Mouse (Mus musculus) hindbrain, postnatal 0 days (tissue): ENCODE results near the gene Pdzd9. TPM values are rescaled to one million over a fixed set of nuclear protein-coding genes. Genes with fewer than 3 reads are reported as not detected.
"Not testable (repeated sequence)": the region's sequence is repeated elsewhere in the genome, so short reads cannot be mapped to it uniquely, and the experiment has no call there.

Experiments
- ATAC-seq: fragments of 200-750 bp; cut with Nextera tagmentation; 2 replicates; pipeline ENCODE4 v1.8.0; 2017; ENCODE audit warnings: mild to moderate bottlenecking, moderate TSS enrichment, moderate library complexity
- DNase-seq: peaks from one replicate; pipeline ENCODE4 v3.0.0-alpha.2; 2015; ENCODE audit warnings: low spot score
- H3K27ac ChIP-seq: fragments of 300-500 bp; sonication (generic); 2 replicates; pipeline ENCODE4 v1.5.1; 2014; ENCODE audit warnings: mild to moderate bottlenecking
- H3K27me3 ChIP-seq: fragments of 300-500 bp; sonication (generic); 2 replicates; pipeline ENCODE4 v1.6.1; 2014; ENCODE audit warnings: low read length, mixed read lengths; ENCODE audit not compliant: insufficient read depth
- H3K36me3 ChIP-seq: fragments of 300-500 bp; sonication (generic); 2 replicates; pipeline ENCODE4 v1.6.1; 2014; ENCODE audit warnings: low read length, mixed read lengths; ENCODE audit not compliant: insufficient read depth
- H3K4me1 ChIP-seq: fragments of 300-500 bp; sonication (generic); 2 replicates; pipeline ENCODE4 v1.6.1; 2014; ENCODE audit warnings: antibody characterized with exemption, low read length, mixed read lengths; ENCODE audit not compliant: insufficient read depth
- H3K4me2 ChIP-seq: fragments of 300-500 bp; sonication (generic); 2 replicates; pipeline ENCODE4 v1.6.1; 2014; ENCODE audit warnings: low read depth, mild to moderate bottlenecking, low read length, moderate library complexity, mixed read lengths
- H3K4me3 ChIP-seq: fragments of 300-500 bp; sonication (generic); 2 replicates; pipeline ENCODE4 v1.5.1; 2014; ENCODE audit warnings: low read length
- H3K9ac ChIP-seq: fragments of 300-500 bp; sonication (generic); replicated peaks from 2 replicates; pipeline ENCODE4 v1.6.1; 2014; ENCODE audit warnings: mild to moderate bottlenecking, low read length, moderate library complexity, mixed read lengths
- H3K9me3 ChIP-seq: fragments of 300-500 bp; sonication (generic); 2 replicates; pipeline ENCODE4 v1.6.1; 2016; ENCODE audit warnings: low read length, mixed read lengths
- CTCF ChIP-seq: IDR thresholded peaks from 2 replicates; pipeline ENCODE4 v1.5.1; 2016; ENCODE audit warnings: antibody characterized with exemption, control low read depth, low read depth
- WGBS: fragments of 180-500 bp; shearing (Covaris S2); extraction: QIAGEN DNeasy Blood & Tissue Kit; methylation state at CpG from one replicate; pipeline ENCODE4 v1.1.7; 2014; 5-methylcytosine and 5-hydroxymethylcytosine counted together
- polyA plus RNA-seq: library from polyadenylated mRNA; unstranded; fragments of >200 nt; fragmentation: Nextera tagmentation; extraction: Ambion mirVana; gene quantifications from 2 replicates; pipeline ENCODE4 v1.2.1, GENCODE M21; 2015
- total RNA-seq: library from RNA; depleted of rRNA; stranded (reverse); fragments of >200 nt; gene quantifications from 2 replicates; pipeline ENCODE4 v1.2.3, GENCODE M21; 2014; rRNA removed

Gene Pdzd9
- total RNA-seq (0.99 TPM in 1 of 2 replicates, not detected in the other), polyA plus RNA-seq (0.40 and 0.47 TPM in 2 replicates)

DNA sequence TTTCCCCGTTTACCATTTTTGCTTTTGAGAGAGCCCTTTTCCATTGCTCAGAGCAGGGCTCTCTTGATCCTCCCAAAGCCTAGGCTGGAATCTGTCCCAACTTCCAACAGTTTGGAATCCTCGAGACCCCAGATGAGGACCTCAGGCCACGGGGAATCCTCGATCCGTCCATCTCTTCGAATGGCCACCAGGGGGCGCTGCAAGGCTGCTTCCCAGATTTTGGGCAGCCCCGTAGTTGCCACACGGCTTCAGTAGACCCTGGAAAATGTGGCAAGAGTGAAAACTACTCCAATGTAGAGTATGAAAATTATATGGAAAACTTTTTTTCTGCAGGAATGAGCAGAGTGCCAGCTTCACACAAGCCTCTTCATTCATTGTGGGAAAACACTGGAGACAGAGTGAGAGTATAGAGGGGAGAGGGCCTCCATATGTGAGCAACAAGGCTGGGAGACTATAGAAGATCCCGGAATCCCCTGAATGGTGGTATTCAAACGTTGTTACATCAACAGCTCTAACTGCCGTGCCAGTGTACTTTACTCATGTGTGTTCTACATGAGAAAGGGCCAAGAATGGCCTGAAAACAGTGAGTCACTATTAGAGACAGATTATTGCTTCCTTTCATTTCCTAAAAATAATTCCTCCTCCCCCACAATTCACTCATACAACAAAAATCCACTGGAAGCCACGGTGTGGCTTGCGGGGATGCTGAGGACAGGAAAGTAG, at the start of gene Pdzd9:
TSS of gene Pdzd9 (minus strand) at position 191 of the 723 bp plus-strand sequence.
- Histone ChIP-seq H3K4me2 (no peak within 1 kb of the TSS), H3K4me3 (no peak within 1 kb of the TSS), H3K4me1 (no peaks in the 10 kb centered on the region), H3K9me3 (no peaks in the 10 kb centered on the region), H3K36me3 (no peaks in the 10 kb centered on the region), H3K9ac (no peak within 1 kb of the TSS), H3K27ac (no peak within 1 kb of the TSS), H3K27me3 (no peaks in the 10 kb centered on the region)
- peak; percentile 97 for TF ChIP-seq CTCF
- DNase-seq (peak; percentile 88), ATAC-seq (peak; percentile 88)
- 20% methylated on average over 14 of the region's 14 CpGs for WGBS

DNA sequence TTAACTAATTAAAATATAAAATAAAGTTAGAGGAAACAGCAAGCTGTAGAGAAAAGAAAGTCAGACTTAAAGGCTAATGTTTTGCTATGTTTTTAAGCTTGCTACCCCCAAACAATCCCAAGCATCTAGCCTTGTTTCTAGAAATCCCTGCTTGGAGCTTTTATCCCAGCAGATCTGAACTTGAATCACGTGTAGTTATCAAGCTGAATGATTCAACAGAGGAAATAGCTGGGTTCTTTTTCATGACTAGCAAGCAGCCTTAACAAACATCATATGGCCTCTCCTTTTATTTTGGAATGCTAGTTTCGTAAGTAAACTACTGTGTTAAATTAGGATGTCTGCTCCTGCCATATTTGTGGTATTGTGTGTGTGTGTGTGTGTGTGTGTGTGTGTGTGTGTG, 47.1 kb upstream of the Pdzd9 start:
- DNase-seq (no peak), ATAC-seq (no peak)
- Histone ChIP-seq H3K9me3 (no peaks in the 10 kb centered on the region), H3K27me3 (no peaks in the 10 kb centered on the region), H3K27ac (no peak overlapping the region), H3K4me1 (no peaks in the 10 kb centered on the region), H3K9ac (no peak overlapping the region), H3K36me3 (no peaks in the 10 kb centered on the region), H3K4me3 (no peak overlapping the region), H3K4me2 (no peak overlapping the region)
- no peak for TF ChIP-seq CTCF
- 72% methylated on average over 2 of the region's 2 CpGs for WGBS

DNA sequence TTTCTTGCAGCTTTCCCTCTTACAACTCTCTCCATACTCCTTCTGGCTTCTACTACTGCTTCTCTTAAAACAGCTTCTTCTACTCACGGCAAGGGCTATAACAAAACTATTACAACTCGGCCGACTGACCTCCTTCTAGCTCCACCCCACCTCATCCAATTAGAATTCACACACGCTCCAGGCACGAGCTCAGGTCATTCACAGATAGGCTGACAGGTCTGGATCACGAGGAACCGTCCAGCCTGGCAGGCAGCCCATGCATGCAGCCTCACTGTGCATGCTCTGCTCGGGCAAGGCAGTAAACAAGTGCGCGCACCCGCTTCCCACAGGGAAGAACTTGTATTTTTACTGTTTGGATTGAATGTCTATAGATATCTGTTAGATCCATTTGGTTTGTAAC, 43.8 kb upstream of the Pdzd9 start:
- WGBS: 90% methylated on average over 11 of the region's 11 CpGs
- H3K4me3 ChIP-seq, H3K27ac ChIP-seq, ATAC-seq, H3K4me1 ChIP-seq, H3K27me3 ChIP-seq, H3K4me2 ChIP-seq, DNase-seq, H3K36me3 ChIP-seq, H3K9ac ChIP-seq, H3K9me3 ChIP-seq: not testable (repeated sequence)

DNA sequence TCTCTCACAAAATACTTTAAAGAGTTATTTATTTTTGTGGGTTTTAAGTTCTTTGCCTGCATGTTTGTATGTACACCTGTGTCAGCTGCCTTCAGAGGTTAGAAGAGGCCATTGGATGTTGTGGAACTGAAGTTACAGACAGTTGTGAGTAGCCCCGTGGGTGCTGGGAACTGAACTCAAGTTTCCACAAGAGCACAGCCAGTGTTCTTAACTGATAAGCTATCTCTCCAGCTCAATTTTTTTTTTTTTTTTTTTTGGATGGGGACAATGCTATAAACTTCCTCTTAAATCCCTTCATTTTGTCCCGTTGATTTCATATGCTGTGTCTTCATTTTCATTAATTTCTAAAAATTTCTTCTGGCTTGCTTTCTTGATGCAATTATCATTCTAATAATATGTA, 43.1 kb upstream of the Pdzd9 start:
- no peak overlapping the region for H3K4me3 ChIP-seq
- WGBS: 97% methylated on average over 2 of the region's 2 CpGs
- H3K27me3 ChIP-seq: no peaks in the 10 kb centered on the region
- no peaks in the 10 kb centered on the region for H3K9me3 ChIP-seq
- no peaks in the 10 kb centered on the region for H3K36me3 ChIP-seq
- H3K27ac ChIP-seq: no peak overlapping the region
- H3K9ac ChIP-seq: no peak overlapping the region
- H3K4me1 ChIP-seq: no peaks in the 10 kb centered on the region
- DNase-seq (no peak), ATAC-seq (no peak)
- no peak for TF ChIP-seq CTCF
- H3K4me2 ChIP-seq: no peak overlapping the region

DNA sequence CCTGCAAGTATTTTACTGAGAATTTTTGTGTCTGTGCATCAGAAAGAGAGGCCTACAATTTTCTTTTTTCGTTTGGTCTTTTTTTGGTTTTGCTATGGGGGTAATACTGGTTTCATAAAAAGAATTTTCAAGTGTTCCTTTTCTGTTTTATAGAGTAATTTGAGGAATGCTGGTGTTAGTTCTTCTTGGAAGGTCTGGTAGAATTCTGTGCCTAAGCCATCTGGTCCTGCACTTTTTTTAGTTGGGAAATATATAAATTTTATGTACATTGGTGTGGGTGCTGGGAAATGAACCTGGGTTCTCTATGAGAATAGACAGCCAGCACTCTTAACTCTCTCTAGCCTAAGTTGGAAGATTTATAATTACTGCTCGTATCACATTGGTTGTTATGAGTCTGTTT, 41.9 kb upstream of the Pdzd9 start:
- TF ChIP-seq CTCF: no peak
- WGBS: 94% methylated on average over 2 of the region's 2 CpGs
- no peak overlapping the region for H3K27ac ChIP-seq
- no peak for ATAC-seq
- H3K4me3 ChIP-seq: no peak overlapping the region
- H3K4me2 ChIP-seq: no peak overlapping the region
- DNase-seq: no peak
- no peak overlapping the region for H3K9ac ChIP-seq
- no peaks in the 10 kb centered on the region for H3K9me3 ChIP-seq
- H3K4me1 ChIP-seq: no peaks in the 10 kb centered on the region
- H3K36me3 ChIP-seq: no peaks in the 10 kb centered on the region
- no peaks in the 10 kb centered on the region for H3K27me3 ChIP-seq

DNA sequence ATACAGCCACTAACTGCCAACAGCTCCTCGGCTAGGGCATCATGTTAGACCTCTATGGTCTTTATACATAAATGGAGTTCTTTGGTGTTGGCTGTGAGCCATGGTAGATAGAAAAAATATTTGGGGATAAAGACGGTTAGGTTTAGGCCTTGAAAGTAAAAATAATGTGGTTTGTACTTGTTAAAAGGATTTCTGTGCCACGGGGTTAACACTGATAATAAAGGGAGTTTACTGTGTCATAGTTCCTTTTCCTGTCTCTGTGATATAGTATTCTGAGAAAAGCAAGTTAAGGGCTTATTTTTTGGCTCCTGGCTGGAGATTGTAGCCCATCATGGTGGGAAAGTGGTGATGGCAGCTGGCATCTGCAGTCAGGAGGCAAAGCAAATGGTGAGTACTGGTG, 33.7 kb upstream of the Pdzd9 start:
- no peak overlapping the region for H3K27ac ChIP-seq
- H3K36me3 ChIP-seq: no peaks in the 10 kb centered on the region
- WGBS: 77% methylated on average over 3 of the region's 3 CpGs
- no peaks in the 10 kb centered on the region for H3K27me3 ChIP-seq
- H3K4me3 ChIP-seq: no peak overlapping the region
- no peaks in the 10 kb centered on the region for H3K9me3 ChIP-seq
- no peaks in the 10 kb centered on the region for H3K4me1 ChIP-seq
- H3K9ac ChIP-seq: no peak overlapping the region
- ATAC-seq: no peak
- no peak for DNase-seq
- no peak for TF ChIP-seq CTCF
- no peak overlapping the region for H3K4me2 ChIP-seq

DNA sequence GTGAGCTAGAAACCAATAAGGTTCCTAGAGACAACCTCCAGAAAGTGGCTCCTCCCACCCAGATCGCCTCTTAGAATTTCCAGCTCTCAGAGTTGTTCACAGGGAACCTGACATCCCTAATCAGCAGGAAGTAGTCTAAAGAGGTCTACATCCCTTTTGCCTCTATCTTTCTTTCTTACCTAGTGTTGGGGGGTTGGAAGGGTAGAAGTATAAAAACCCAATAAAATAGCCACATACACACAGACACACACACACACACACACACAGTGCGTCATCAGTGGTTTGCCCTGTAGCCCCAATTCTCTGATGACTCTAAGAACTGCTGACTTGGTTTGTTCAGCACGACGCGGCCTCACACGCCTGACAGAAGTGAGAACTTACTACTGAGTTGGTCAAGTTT, 29.4 kb upstream of the Pdzd9 start:
- no peak for TF ChIP-seq CTCF
- no peak for DNase-seq

More for the DNA sequence above, 29.4 kb upstream of the Pdzd9 start:
- H3K4me3 ChIP-seq: no peak overlapping the region
- no peaks in the 10 kb centered on the region for H3K9me3 ChIP-seq
- H3K4me1 ChIP-seq: no peaks in the 10 kb centered on the region
- no peak overlapping the region for H3K4me2 ChIP-seq
- no peak for ATAC-seq
- no peak overlapping the region for H3K9ac ChIP-seq
- 90% methylated on average over 6 of the region's 6 CpGs for WGBS
- H3K27me3 ChIP-seq: no peaks in the 10 kb centered on the region
- H3K27ac ChIP-seq: no peak overlapping the region
- H3K36me3 ChIP-seq: no peaks in the 10 kb centered on the region
